Mouse (Mus musculus): ENCODE results near the gene Nudt16l1. TPM values are rescaled to one million over a fixed set of nuclear protein-coding genes. Genes with fewer than 3 reads are reported as not detected.

Nudt16l1 gene
- total and polyA plus RNA-seq, 3 experiments, result 20.5 to 42.9 (median 21.7) TPM

DNA sequence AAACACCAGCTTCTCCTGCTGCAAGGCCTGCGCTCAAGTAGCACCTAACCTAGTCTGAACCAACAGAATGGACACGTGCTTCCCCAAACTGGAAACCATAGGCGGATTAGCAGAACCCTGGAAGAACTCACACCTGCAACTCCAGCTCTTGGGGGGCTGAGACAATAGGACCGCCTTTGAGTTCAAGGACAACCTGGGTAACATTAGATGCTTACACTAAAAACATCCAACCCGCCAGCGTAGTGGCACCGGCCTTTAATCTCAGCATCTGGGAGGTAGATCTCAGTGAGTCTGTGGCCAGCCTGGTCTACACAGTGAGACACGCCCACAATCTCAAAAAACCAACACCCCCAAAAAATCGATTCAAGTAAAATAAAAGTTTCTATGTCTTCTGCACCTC lies 24.8 kb downstream of the Nudt16l1 start:
- DNase-seq (ENCODE audit: low spot score) (peak; percentile 19), ATAC-seq (ENCODE audit: extremely low read depth, insufficient number of reproducible peaks, low FRiP score, poor library complexity, severe bottlenecking) (no peak)
- Histone ChIP-seq H3K36me3 (replicated peaks) (peaks cover 42% of the 10 kb centered on the region), H3K27me3 (ENCODE audit: insufficient read depth, low read length) (no peaks in the 10 kb centered on the region), H3K9me3 (replicated peaks) (no peaks in the 10 kb centered on the region), H3K4me1 (ENCODE audit: insufficient read depth, low read depth, low read length) (peaks cover 43% of the 10 kb centered on the region), H3K4me3 (ENCODE audit: low read depth, low read length) (peak overlapping the region; percentile 90)
- TF ChIP-seq TAL1 (conservative IDR thresholded peaks at IDR 0.05; ENCODE audit: low read depth, low read length) (no peak), GATA1 (IDR thresholded peaks at IDR 0.05; ENCODE audit: borderline replicate concordance, low read length) (no peak), POLR2AphosphoS5 (IDR thresholded peaks at IDR 0.05; ENCODE audit: insufficient replicate concordance, low read depth, low read length) (no peak), GATA2 (IDR thresholded peaks at IDR 0.05; ENCODE audit: borderline replicate concordance, low read depth, low read length) (no peak), CTCF (IDR thresholded peaks at IDR 0.05; ENCODE audit: low read depth, low read length) (no peak)

DNA sequence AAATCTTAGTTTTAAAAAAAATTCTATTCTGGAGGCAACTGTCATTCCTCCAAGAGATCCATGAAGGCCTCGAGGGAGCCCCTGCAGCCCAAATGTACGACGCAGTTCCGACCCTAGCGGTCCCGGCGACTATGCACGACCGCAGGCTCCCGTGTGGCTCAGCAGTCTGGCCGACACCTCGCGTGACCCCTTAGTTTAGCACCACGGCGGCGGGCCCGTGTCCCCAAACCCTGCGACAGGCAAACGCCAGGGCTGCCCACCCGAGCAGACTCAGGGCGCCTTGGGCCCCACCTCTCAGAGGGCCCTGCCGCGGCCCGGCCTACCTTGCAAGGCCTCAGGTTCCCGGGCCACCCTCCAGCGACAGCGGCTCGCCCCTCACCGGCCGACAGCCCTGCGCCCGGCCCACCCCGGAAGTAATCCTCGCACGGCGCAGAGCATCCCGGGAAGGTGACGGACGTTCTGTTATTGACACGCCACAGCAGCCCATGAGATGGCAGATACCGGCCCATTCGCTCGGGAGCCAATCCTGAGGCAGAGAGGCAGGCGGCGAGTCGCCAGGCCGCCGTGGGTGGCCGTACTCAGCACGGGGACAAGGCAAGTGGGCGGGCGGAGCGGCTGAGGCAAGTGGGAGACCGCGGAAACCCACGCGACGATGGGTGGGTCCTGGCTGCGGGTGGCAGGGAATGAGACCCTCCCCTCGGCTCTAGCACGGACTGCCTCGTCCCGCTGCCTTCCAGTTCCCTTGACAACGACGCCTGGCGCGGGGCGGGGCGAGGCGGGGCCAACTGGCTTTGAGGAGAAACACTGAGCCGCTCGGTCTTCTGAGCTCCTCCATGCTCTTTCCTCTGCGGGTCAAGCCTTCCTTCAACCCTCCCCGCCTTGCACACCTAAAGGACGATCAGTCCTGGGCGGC lies 25.5 kb downstream of the Nudt16l1 start, which contains the start of gene Anks3:
Anks3 (minus strand) TSS at position 409 of the 913 bp plus-strand sequence.
- Histone ChIP-seq H3K9me3 (replicated peaks) (no peaks in the 10 kb centered on the region), H3K36me3 (replicated peaks) (peaks cover 38% of the 10 kb centered on the region), H3K27me3 (ENCODE audit: insufficient read depth, low read length) (peaks cover 2% of the 10 kb centered on the region; the same call in 1 of the 2 replicates), H3K4me3 (ENCODE audit: low read depth, low read length) (peak within 1 kb of the TSS; percentile 90), H3K4me1 (ENCODE audit: insufficient read depth, low read depth, low read length) (peaks cover 44% of the 10 kb centered on the region)
- no peak for TF ChIP-seq GATA1 (IDR thresholded peaks at IDR 0.05; ENCODE audit: borderline replicate concordance, low read length)
- no peak for TF ChIP-seq GATA2 (IDR thresholded peaks at IDR 0.05; ENCODE audit: borderline replicate concordance, low read depth, low read length)
- no peak for TF ChIP-seq TAL1 (conservative IDR thresholded peaks at IDR 0.05; ENCODE audit: low read depth, low read length)
- no peak for TF ChIP-seq POLR2AphosphoS5 (IDR thresholded peaks at IDR 0.05; ENCODE audit: insufficient replicate concordance, low read depth, low read length)
- TF ChIP-seq CTCF (IDR thresholded peaks at IDR 0.05; ENCODE audit: low read depth, low read length), result no peak
- ATAC-seq (ENCODE audit: extremely low read depth, insufficient number of reproducible peaks, low FRiP score, poor library complexity, severe bottlenecking) (peak; percentile 87), DNase-seq (ENCODE audit: low spot score) (peak; percentile 98)

DNA sequence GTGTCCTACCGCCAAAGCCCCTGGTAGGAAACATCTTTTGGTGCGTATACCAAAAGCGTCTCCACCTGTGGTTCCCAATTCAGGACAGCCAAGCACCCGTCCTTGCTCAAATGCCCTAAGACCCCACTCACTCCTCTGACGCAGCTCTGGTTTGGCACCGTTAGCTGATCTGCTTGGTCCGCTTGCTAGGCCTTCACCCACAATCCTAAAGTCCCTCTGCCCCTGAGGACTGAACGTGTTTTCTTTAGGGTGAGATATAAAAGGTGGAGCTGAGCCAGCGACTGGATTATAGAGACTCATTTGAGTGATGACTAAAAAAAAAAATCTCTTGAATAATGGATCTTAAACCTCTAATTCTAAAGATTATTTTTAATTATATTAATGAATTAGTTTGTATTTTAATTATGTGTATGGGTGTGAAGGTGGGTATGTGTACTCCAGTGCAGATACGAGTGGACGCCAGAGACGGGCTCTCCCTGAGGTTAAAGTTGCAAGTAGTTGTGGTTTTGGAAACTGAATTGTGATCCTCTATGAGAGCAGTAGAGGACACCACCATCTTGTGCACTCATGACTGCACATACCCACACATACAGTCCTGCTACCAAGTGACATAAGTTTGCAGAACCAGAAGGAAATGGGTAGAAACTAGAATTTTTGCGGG lies 26.3 kb downstream of the Nudt16l1 start:
- Histone ChIP-seq H3K27me3 (ENCODE audit: insufficient read depth, low read length) (peaks cover 3% of the 10 kb centered on the region; the same call in 1 of the 2 replicates), H3K4me1 (ENCODE audit: insufficient read depth, low read depth, low read length) (peaks cover 48% of the 10 kb centered on the region), H3K4me3 (ENCODE audit: low read depth, low read length) (peak overlapping the region; percentile 90), H3K9me3 (replicated peaks) (no peaks in the 10 kb centered on the region), H3K36me3 (replicated peaks) (peaks cover 31% of the 10 kb centered on the region)
- ATAC-seq (ENCODE audit: extremely low read depth, insufficient number of reproducible peaks, low FRiP score, poor library complexity, severe bottlenecking) (no peak), DNase-seq (ENCODE audit: low spot score) (no peak)
- no peak for TF ChIP-seq CTCF (IDR thresholded peaks at IDR 0.05; ENCODE audit: low read depth, low read length)
- TF ChIP-seq TAL1 (conservative IDR thresholded peaks at IDR 0.05; ENCODE audit: low read depth, low read length), result no peak
- TF ChIP-seq POLR2AphosphoS5 (IDR thresholded peaks at IDR 0.05; ENCODE audit: insufficient replicate concordance, low read depth, low read length), result no peak
- no peak for TF ChIP-seq GATA1 (IDR thresholded peaks at IDR 0.05; ENCODE audit: borderline replicate concordance, low read length)
- TF ChIP-seq GATA2 (IDR thresholded peaks at IDR 0.05; ENCODE audit: borderline replicate concordance, low read depth, low read length), result no peak

DNA sequence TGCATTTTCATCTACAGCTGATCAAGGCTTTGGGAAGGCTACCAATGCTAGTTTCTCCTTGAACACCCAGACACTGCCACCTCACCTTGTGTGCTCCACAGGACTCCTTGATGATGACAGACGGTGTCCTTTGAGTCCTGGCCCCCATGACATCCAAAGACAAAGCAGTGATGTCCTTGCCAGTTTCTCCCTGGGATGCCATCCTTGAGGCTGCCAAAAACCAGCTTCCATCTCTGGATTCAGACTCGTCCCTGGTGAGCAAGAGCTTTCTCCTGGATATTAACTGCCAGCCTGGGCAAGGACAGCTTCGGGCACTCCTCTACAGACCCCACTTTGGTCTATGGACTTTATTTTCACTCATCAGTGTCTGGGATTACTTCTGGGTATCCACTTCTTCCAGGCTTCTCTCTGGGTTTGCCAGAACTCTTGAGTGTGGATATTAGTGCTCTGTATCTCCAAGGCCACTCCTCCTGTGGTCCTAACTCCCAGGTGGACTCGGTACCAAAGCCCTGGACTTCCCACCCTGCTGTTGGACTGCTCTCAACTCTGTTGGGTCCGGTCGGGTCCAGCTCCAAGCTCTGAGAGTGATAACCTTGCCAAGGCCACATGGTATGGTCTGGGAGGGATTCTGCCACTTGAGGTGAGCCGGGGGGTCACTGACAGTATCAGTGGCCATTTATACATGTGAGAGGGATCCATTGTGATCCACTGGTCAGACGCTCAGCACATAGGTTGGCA lies 27.0 kb downstream of the Nudt16l1 start:
- Histone ChIP-seq H3K9me3 (replicated peaks) (no peaks in the 10 kb centered on the region), H3K4me3 (ENCODE audit: low read depth, low read length) (peak overlapping the region; percentile 47; the same call in 1 of the 2 replicates), H3K36me3 (replicated peaks) (peaks cover 24% of the 10 kb centered on the region), H3K27me3 (ENCODE audit: insufficient read depth, low read length) (peaks cover 3% of the 10 kb centered on the region; the same call in 1 of the 2 replicates), H3K4me1 (ENCODE audit: insufficient read depth, low read depth, low read length) (peaks cover 44% of the 10 kb centered on the region)
- DNase-seq (ENCODE audit: low spot score) (no peak), ATAC-seq (ENCODE audit: extremely low read depth, insufficient number of reproducible peaks, low FRiP score, poor library complexity, severe bottlenecking) (no peak)
- no peak for TF ChIP-seq GATA1 (IDR thresholded peaks at IDR 0.05; ENCODE audit: borderline replicate concordance, low read length)
- TF ChIP-seq TAL1 (conservative IDR thresholded peaks at IDR 0.05; ENCODE audit: low read depth, low read length), result no peak
- TF ChIP-seq CTCF (IDR thresholded peaks at IDR 0.05; ENCODE audit: low read depth, low read length), result no peak

DNA sequence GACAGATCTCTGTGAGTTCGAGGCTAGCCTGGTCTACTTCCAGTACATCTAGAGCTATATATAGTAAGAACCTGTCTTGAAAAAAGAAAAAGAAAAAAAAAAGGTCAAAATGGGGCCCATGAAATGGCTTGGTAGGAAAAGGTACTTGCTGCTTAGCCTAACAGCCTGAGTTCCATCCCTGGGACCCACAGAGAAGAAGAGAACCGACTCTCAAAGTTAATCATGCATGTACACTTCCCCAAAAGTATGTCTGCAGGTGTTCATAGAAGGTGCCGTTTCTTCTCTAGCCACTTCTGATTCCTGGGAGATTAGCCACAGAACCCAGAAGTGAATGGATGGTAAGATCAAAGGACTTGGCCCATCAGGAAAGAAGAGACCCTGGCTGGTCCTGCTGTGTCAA lies 29.9 kb downstream of the Nudt16l1 start:
- no peaks in the 10 kb centered on the region for H3K9me3 ChIP-seq (replicated peaks)
- TF ChIP-seq TAL1 (conservative IDR thresholded peaks at IDR 0.05; ENCODE audit: low read depth, low read length) (no peak), GATA2 (IDR thresholded peaks at IDR 0.05; ENCODE audit: borderline replicate concordance, low read depth, low read length) (no peak), POLR2AphosphoS5 (IDR thresholded peaks at IDR 0.05; ENCODE audit: insufficient replicate concordance, low read depth, low read length) (no peak), CTCF (IDR thresholded peaks at IDR 0.05; ENCODE audit: low read depth, low read length) (no peak), GATA1 (IDR thresholded peaks at IDR 0.05; ENCODE audit: borderline replicate concordance, low read length) (no peak)
- H3K36me3 ChIP-seq (replicated peaks), result peaks cover 9% of the 10 kb centered on the region
- H3K4me1 ChIP-seq (ENCODE audit: insufficient read depth, low read depth, low read length), result peaks cover 21% of the 10 kb centered on the region
- no peak overlapping the region for H3K4me3 ChIP-seq (ENCODE audit: low read depth, low read length)
- ATAC-seq (ENCODE audit: extremely low read depth, insufficient number of reproducible peaks, low FRiP score, poor library complexity, severe bottlenecking) (no peak), DNase-seq (ENCODE audit: low spot score) (no peak)
- H3K27me3 ChIP-seq (ENCODE audit: insufficient read depth, low read length), result peaks cover 6% of the 10 kb centered on the region; the same call in 1 of the 2 replicates

Data from G1E (cell line).